Mouse (Mus musculus): ENCODE measurements around the gene Nlgn1.

Nlgn1 gene

GRCm38 (mm10) chr3:26069366-26069765 lies 262.9 kb downstream of the Nlgn1 start:
- in situ Hi-C loops (cut with MboI, MseI) = loop anchor here in 1 of 2 experiments (5.0 kb wide), 1 partner anchor 602 kb away; no protein-coding TSS in a partner anchor

GRCm38 (mm10) chr3:26050769-26051168 lies 281.5 kb downstream of the Nlgn1 start:
- in situ Hi-C loops (cut with MboI, MseI) = no loop called here

- in situ Hi-C loops (cut with MboI, MseI) = no loop called here
Measured at GRCm38 (mm10) chr3:26042966-26043365, 289.3 kb downstream of the Nlgn1 start.

- in situ Hi-C loops (cut with MboI, MseI) = no loop called here
Measured at GRCm38 (mm10) chr3:26039696-26040095, 292.6 kb downstream of the Nlgn1 start.

DNA sequence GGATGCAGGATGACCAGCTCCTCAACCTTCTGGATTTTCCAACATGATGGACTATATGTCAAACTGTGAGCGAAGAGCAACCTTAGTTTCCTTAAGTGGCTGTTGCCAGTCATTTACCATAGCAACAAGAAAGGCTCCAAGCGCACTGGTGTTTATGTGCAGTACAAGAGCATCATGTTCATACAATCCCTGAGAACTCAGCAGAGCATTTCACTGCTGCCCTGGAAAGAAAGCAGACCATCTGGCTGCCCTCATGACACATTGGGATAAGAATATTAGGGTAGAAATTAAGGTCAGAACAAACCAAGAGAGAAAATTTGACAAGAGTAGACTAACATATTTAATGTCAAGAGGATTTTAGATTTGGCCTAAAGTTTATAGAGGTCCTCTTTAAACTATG lies 306.2 kb downstream of the Nlgn1 start:
- in situ Hi-C loops (cut with MboI, MseI) = no loop called here

- in situ Hi-C loops (cut with MboI, MseI) = no loop called here
Measured at GRCm38 (mm10) chr3:26023217-26023616, 309.0 kb downstream of the Nlgn1 start.

GRCm38 (mm10) chr3:26021632-26022184 lies 310.6 kb downstream of the Nlgn1 start:
- in situ Hi-C loops (cut with MboI, MseI) = no loop called here

- in situ Hi-C loops (cut with MboI, MseI) = no loop called here
Measured at GRCm38 (mm10) chr3:26011310-26012078, 320.8 kb downstream of the Nlgn1 start.

- in situ Hi-C loops (cut with MboI, MseI) = no loop called here
Measured at GRCm38 (mm10) chr3:26002863-26003608, 329.2 kb downstream of the Nlgn1 start.

- in situ Hi-C loops (cut with MboI, MseI) = no loop called here
Measured at GRCm38 (mm10) chr3:26002367-26002766, 329.9 kb downstream of the Nlgn1 start.

- in situ Hi-C loops (cut with MboI, MseI) = no loop called here
Measured at GRCm38 (mm10) chr3:25967546-25967945, 364.7 kb downstream of the Nlgn1 start.

- in situ Hi-C loops (cut with MboI, MseI) = no loop called here
Measured at GRCm38 (mm10) chr3:25964237-25964636, 368.0 kb downstream of the Nlgn1 start.

- in situ Hi-C loops (cut with MboI, MseI) = no loop called here
Measured at GRCm38 (mm10) chr3:25963568-25963967, 368.7 kb downstream of the Nlgn1 start.

DNA sequence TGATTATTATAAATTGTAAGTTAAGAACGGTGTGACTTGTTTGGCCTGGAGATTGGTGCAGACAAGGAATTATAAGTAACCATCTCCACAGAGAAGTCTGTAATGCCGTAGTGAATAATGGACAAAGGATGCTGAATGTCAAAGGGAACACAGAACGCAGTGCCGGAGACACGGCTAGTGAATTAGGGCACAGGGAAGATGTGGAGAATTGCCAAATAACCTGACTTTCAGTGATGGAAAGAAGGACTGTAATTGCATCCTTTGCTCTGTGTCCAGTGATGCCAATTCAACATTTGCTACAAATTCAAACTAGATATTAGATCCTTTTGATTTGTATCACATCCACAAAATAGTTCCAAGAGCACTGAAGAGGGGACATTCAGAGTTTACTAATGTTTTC lies 415.7 kb downstream of the Nlgn1 start:
- in situ Hi-C loops (cut with MboI, MseI) = no loop called here

DNA sequence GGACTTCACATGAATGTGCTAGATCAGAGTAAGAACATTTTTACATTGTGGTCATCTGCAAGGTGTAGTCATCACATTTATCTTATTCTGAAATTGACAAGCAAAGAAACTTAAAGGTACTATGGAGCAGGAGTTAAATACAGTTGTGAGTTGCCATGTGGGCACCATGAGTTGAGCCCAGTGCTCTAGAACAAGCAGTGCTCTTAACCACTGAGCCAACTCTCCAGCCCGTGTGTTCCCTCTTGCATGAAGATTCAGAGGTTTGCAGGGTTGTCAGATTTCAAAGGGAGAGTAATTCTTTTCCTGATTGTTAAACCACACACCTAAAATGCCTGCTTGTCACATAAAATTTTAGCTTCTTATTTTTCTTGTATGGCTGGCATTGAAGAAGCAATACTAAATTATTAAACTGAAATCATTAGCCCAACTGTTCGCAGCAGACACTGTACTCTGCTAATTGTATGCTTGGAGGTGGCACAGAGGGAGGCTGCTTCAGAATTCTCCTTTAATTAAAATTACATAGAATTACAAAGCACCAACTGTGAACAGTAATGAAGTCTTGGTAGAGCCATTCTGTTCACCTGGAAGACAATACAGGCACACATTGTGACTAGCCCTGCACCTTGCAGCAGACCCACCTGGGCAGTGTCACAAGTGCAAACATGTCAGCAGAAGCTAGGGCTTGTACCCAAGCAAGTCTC lies 417.7 kb downstream of the Nlgn1 start:
- in situ Hi-C loops (cut with MboI, MseI) = no loop called here

DNA sequence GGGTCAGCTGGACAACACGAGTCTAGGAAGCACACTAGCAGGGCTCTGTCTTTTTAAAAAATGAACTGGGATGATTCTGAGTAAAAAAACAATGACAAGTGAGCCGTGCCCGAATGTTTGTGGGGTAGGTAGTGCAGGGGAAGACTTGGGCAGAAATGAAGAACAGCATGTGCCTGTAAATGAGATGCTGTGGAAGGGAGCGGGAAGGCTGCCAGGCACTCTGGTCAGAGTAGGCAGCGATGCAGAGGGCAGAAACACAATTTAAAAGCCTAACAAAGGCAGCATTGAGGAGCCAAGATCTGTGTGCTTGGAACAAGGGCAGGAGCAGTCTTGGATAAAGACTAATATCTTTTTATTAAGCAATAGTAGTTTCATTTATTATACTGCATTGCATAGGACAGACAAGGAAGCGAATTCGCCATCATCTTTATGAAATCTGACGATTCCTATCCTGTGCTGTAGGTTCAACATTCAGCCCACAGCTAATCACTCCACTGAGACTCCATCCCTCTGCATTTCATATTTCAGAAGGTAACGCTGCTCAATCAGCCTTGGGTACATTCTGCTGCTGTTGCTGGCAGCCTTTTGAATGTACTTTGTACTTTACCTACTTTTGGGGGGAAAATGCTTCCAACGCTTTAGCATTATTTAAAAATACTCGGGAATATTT lies 429.0 kb downstream of the Nlgn1 start:
- in situ Hi-C loops (cut with MboI, MseI) = no loop called here

DNA sequence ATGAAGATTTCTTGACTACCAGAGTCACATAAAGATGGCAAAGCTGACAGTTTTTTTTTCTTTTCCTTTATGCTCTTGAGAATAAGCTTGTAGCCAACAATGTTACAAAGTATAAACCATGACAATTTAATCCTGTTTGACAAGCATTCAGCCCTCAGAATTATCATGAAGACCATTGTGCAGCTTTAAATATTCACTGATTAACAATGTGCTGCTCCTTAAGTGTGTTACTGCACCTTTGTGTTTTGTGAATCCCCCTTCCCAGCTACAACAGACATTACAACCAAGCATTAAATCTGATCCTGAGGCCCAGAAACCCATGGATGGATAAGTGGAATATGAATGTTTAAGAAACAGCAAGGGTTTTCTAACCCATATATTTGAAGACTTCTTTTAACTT lies 434.8 kb downstream of the Nlgn1 start:
- in situ Hi-C loops (cut with MboI, MseI) = no loop called here

- in situ Hi-C loops (cut with MboI, MseI) = no loop called here
Measured at GRCm38 (mm10) chr3:25884797-25885196, 447.5 kb downstream of the Nlgn1 start.

- in situ Hi-C loops (cut with MboI, MseI) = no loop called here
Measured at GRCm38 (mm10) chr3:25869161-25869560, 463.1 kb downstream of the Nlgn1 start.

DNA sequence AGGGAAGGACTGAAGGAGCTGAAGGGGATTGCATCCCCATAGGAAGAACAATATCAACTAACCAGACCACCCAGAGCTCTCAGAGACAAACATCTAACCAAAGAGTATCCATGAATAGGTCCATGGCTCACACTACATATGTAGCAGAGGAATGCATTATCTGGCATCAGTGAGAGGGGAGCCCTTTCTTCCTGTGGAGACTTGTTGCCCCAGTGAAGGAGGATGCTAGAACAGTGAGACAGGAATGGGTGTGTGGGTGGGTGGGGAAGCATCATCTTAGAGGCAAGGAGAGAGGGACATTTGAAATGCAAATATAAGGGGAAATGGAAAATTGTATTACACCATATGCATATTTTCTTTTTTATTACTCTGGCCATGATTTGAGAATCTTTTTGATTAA lies 473.9 kb downstream of the Nlgn1 start:
- in situ Hi-C loops (cut with MboI, MseI) = no loop called here

- in situ Hi-C loops (cut with MboI, MseI) = no loop called here
Measured at GRCm38 (mm10) chr3:25844686-25845462, 487.4 kb downstream of the Nlgn1 start.

Data from T-helper 17 cell (primary cell).